Mouse (Mus musculus) mature B cell (primary cell): ENCODE results near the gene Mta1.

ENCODE experiments used
- in situ Hi-C: fragments of 300-500 bp; cut with MboI; formaldehyde crosslinking; loops from 2 replicates; pipeline ENCODE4 v1.14.3; 2019

Gene Mta1

DNA sequence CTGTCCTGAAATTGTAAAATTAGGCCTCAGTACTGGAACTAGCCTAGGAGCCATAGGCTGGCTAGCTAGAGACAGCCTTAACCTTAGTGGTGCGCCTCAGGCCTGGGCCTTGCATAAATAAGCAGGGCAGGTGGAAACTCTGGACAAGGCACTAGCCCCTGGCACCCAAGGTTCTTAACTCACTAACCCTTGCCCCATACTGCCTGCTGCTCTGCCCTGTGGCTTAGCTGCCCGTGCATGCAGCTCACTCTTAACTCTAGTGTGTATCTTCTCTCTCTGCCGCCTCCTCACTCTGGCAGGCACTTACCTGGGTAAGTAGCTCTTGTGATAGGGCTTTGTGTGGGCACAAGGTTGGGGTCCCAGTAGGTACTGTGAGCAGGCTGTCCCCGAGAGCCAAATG lies 36.4 kb downstream of the Mta1 start:
- in situ Hi-C loops, result no loop called here

DNA sequence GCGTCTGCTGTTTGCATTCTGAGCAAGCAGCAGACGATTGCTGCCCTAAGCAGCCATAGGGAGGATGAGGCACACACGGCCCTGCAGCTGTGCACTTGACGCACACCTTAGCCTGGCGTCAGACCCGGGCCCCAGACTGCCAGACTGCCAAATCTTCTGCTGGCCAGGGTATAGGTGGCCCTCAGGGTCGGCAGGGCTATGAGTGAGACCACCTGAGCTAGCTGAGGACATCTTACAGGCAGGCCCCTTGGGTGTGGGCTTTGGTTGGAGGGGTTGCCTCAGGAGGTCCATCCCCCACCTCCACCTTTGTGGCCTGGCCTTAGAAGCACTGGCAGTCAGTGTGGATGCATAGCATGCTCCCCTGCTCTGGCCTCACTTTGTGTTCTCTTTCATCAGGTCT lies 37.3 kb downstream of the Mta1 start:
- in situ Hi-C loops, result no loop called here

DNA sequence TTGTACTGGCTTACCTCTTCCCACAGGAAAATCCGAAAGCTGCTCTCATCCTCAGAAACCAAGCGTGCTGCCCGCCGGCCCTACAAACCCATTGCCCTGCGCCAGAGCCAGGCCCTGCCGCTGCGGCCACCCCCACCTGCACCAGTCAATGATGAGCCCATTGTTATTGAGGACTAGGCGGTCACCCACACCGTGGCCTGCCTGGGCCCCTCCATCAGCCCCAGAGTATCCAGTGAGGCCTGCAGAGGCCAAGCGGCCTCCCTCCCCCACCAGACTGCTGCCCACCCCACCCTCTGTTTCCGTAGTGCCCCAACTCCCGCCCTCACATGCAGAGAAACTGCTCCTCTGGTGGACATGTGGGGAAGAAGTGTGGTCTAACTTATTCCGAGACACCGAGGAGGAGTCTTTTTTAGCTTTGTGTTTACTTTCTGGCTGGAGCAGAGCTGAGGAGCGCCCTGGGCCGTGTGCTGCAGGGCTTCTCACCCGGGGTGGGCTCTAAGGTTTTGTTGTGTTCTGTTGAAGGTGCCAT lies 38.5 kb downstream of the Mta1 start:
- in situ Hi-C loops, result no loop called here

GRCm38 (mm10) chr12:113137260-113138213 lies 39.5 kb downstream of the Mta1 start:
- in situ Hi-C loops, result no loop called here

DNA sequence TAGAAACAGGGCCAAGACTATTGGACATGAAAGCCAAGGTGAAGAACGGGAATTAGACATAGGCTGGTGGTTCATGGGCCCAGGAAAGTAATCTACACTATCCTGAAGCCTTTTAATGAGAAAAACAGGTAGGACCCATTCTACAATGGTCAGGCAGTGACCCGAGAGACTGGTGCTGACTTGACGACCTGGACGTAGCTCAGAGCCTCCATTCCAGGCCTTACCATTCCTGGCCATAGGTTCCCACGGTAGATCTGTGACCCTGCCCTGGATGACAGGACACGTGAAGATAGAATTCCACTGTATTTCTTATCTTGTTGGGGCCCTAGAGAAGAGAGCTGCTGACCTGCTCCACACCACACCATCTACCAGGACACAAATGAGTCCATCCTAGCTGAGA lies 40.2 kb downstream of the Mta1 start:
- in situ Hi-C loops, result no loop called here

DNA sequence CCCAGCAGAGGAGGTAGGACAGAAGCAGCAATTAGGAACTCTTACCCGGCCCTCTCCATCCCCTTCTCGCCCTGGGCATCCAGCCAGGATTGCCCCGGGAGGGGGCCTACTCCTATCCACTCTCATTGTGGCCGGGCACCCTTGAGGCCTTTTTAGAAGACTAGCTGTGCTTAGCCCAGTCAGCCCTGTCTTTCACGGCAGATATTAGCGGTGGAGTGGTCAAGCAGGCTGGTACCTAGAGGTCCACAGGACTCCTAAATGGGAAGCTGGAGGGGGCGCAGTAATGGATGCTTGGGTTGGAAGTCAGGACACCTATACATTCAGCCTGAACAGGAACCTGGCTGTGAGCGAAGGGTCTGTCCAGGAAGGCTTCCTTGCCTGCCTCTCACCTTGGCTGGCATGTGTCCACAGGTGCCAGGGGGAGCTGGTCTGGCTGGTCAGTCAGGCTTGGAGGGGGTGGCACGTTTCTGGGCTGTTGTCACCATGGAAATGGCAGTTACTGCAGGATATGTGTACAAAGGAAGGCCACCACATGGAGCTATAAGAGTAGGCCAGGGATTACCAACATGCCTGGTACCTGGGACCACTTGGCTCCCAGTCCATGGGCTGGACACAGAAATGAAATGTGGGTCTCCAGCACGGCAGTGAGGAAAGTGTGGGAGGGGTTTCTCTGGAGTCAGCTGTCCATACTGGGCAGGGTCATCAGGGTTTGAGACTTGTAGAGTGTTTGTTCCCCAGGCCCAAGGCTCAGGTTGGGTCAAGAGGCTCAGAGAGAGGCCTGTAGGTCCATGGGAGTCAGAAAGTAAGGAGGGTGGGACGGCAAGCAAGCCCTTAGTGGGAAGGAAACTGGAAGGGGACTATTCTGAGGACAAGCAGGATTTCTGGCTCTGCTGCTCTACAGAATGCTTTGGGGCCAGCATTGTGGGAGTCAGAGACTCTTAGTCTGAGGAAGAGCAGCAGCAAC lies 41.1 kb downstream of the Mta1 start:
- in situ Hi-C loops, result no loop called here

DNA sequence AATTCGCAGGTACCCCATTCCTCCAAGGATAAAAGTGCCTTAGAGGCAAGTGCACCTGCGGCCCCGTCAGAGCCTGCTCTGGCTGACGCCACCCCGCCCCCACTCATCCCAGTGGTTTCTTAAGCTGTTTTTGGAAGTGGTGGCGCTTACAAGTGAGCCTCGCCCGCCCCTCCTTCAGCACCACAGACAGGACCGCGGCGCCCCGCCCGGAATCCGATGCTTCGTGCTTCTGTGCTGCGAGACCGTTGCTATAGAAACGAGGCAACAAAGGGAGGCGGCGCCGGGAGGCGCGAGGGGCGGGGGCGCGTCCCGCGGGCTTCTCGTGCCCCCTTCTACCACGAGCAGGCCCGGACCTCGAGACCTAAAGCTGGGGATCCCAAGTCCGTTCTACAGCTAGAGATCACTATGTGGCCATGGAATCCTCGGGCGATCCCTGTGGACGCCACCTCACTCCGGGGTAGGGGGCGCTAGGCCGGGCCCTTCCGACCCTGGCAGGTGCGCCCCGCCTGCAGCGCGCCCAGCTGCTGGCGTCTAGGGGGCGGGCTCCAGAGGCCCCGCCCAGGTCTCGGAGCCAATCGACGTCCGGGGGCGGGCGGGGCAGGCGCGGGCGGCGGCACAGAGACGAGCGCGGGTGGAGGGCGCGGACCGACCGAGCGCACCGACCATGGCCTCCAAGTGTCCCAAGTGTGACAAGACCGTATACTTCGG lies 42.0 kb downstream of the Mta1 start, which contains the start of gene Crip2:
TSS of gene Crip2 (plus strand) at position 329 of the 708 bp plus-strand sequence.
- in situ Hi-C loops, result no loop called here

- in situ Hi-C loops, result no loop called here
Measured at GRCm38 (mm10) chr12:113140616-113141411, 42.7 kb downstream of the Mta1 start.

- in situ Hi-C loops, result no loop called here
Measured at GRCm38 (mm10) chr12:113141531-113141973, 43.5 kb downstream of the Mta1 start.

GRCm38 (mm10) chr12:113142021-113142975 lies 44.2 kb downstream of the Mta1 start:
- in situ Hi-C loops, result no loop called here

DNA sequence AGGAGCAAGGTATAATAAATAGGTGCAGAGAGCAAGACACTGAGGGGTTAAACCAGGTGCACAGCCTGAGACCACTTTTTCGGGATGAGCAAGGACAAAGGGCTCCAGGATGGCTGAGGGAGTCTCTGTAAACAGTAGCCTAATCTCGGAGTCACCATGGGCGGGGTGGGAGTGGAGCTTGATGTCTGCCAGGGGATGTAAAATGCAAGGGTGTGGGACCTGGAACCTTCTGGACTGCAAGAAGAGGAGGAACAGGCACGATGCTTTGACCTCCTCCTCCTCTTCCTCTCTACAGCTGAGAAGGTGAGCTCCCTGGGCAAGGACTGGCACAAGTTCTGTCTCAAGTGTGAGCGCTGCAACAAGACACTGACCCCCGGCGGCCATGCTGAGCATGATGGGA lies 45.1 kb downstream of the Mta1 start:
- in situ Hi-C loops, result no loop called here

- in situ Hi-C loops, result no loop called here
Measured at GRCm38 (mm10) chr12:113144001-113144756, 46.1 kb downstream of the Mta1 start.

DNA sequence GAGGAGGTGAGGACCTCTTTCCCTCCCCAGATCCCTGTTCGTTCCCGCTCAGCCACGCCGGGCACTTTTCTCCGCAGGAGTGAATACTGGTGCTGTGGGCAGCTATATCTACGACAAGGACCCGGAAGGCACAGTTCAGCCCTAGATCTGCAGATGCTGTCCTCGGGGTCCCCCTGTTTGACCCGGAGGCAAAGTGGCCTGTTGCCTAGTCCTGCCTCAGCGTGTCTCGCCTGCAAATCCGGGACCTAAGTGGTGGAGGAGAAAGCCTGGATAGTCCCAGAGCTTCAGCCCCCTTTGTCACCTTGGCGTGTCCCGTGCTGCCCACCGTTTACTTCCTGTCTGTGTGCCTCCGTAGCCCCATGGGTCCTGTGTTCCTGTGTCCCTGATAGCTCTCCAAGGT lies 46.8 kb downstream of the Mta1 start:
- in situ Hi-C loops, result loop anchor here (5.0 kb wide), 1 partner anchor 42 kb away; the partner anchor contains the start of gene Tmem121

GRCm38 (mm10) chr12:113145591-113145990 lies 47.5 kb downstream of the Mta1 start:
- in situ Hi-C loops, result loop anchor here (5.0 kb wide), 1 partner anchor 42 kb away; the partner anchor contains the start of gene Tmem121

DNA sequence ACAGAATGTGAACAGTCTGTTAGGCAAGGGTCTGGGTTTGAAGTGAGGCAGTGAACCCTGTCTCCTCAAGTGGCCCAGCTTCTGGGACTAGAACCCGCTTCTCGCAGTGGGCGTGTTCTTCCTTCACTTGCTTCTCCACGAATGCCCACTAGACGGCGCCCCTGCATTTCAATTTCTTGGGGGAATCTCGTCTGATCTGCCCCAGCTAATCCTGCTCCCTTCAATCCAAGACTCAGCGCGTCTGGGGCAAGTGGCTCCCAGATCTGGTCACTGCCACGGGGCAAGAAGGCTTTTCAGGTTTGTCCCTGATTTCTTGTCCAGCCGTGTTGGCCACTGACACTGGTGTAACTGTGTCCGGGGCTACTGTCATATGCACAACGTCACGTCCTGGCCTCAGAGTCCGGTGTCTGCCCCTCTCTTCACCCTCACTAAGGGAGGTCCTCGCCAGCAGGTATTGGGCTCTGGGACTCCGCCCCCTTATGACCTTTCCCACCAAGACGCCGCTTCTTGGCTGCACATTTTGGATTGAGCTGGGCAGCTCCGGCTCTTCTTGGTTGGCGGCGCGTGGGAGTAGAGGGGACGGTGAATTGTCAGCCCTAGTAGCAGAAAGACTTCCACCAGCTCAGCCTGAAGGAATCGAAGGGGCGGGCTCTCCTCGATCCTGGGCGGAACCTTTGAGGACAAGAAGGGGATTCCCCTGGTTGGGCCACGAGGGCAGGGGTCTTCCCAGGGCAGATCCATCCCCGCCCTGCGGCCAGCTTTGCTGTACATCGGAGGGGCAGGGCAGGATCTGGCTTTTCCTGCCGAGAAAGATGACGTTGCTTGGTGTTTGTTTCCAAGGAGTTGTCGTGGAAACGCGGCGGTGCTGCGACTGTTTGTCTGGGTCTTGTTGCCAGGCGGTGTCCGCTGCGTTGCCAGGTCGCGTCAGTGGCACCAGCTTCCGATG lies 48.3 kb downstream of the Mta1 start, which contains the start of gene Crip1:
TSS of gene Crip1 (plus strand) at position 205 of the 946 bp plus-strand sequence.
- in situ Hi-C loops, result loop anchor here (5.0 kb wide), 1 partner anchor 41 kb away; the partner anchor contains the start of gene Tmem121

GRCm38 (mm10) chr12:113147481-113147880 lies 49.4 kb downstream of the Mta1 start:
- in situ Hi-C loops, result loop anchor here (5.0 kb wide), 1 partner anchor 40 kb away; the partner anchor contains the start of gene Tmem121
